Mouse (Mus musculus) retina, embryonic 14.5 days (tissue): ENCODE data around the gene Klhl12.
"Not testable (repeated sequence)": the region's sequence is repeated elsewhere in the genome, so short reads cannot be mapped to it uniquely, and the experiment has no call there.

ENCODE experiments used
- DNase-seq: peaks from one replicate; pipeline ENCODE4 v3.0.0-alpha.2; 2015; ENCODE audit warnings: low spot score

The Klhl12 gene

GRCm38 (mm10) chr1:134454904-134455824 is at the start of gene Klhl12:
Klhl12 (plus strand) TSS chr1:134455531.
- peak; percentile 89 for DNase-seq

- no peak for DNase-seq
These were observed 48.9 kb upstream of the Klhl12 start for GRCm38 (mm10) chr1:134406414-134406771.

GRCm38 (mm10) chr1:134408080-134408479 is 47.3 kb upstream of the Klhl12 start:
- no peak for DNase-seq

GRCm38 (mm10) chr1:134411706-134412629 is 43.4 kb upstream of the Klhl12 start:
- no peak for DNase-seq

GRCm38 (mm10) chr1:134414038-134414437 is 41.3 kb upstream of the Klhl12 start:
- no peak for DNase-seq

- DNase-seq = no peak
These were observed 40.7 kb upstream of the Klhl12 start for GRCm38 (mm10) chr1:134414501-134415167.

GRCm38 (mm10) chr1:134415168-134415831 is 40.0 kb upstream of the Klhl12 start, which contains the start of gene Adipor1:
Adipor1 (plus strand) TSS chr1:134415378.
- DNase-seq = peak; percentile 97

- no peak for DNase-seq
These were observed 36.8 kb upstream of the Klhl12 start for GRCm38 (mm10) chr1:134418414-134418975.

GRCm38 (mm10) chr1:134419176-134419575 is 36.2 kb upstream of the Klhl12 start:
- DNase-seq = no peak

GRCm38 (mm10) chr1:134419751-134420458 is 35.4 kb upstream of the Klhl12 start:
- no peak for DNase-seq

GRCm38 (mm10) chr1:134423911-134424310 is 31.4 kb upstream of the Klhl12 start:
- no peak for DNase-seq

GRCm38 (mm10) chr1:134426289-134426688 is 29.0 kb upstream of the Klhl12 start:
- DNase-seq = no peak

GRCm38 (mm10) chr1:134433002-134433401 is 22.3 kb upstream of the Klhl12 start:
- no peak for DNase-seq

GRCm38 (mm10) chr1:134433473-134433872 is 21.9 kb upstream of the Klhl12 start:
- DNase-seq = no peak

GRCm38 (mm10) chr1:134435414-134435813 is 19.9 kb upstream of the Klhl12 start:
- DNase-seq = peak; percentile 35

GRCm38 (mm10) chr1:134440437-134440836 is 14.9 kb upstream of the Klhl12 start:
- DNase-seq = no peak

GRCm38 (mm10) chr1:134441737-134442136 is 13.6 kb upstream of the Klhl12 start:
- not testable (repeated sequence) for DNase-seq

GRCm38 (mm10) chr1:134442394-134442793 is 12.9 kb upstream of the Klhl12 start:
- no peak for DNase-seq

GRCm38 (mm10) chr1:134443288-134443687 is 12.0 kb upstream of the Klhl12 start:
- DNase-seq = not testable (repeated sequence)

- DNase-seq = no peak
These were observed 9.9 kb upstream of the Klhl12 start for GRCm38 (mm10) chr1:134445418-134445817.
